Mouse (Mus musculus) liver, embryonic 12.5 days (tissue): ENCODE data around the gene Adgrg4. TPM values are rescaled to one million over a fixed set of nuclear protein-coding genes. Genes with fewer than 3 reads are reported as not detected.

Source experiments
- ATAC-seq: fragments of 200-750 bp; cut with Nextera tagmentation; 2 replicates; pipeline ENCODE4 v1.8.0; 2017; ENCODE audit warnings: moderate number of reproducible peaks, mild to moderate bottlenecking, moderate library complexity
- H3K27ac ChIP-seq: fragments of 300-500 bp; sonication (generic); 2 replicates; pipeline ENCODE4 v1.5.1; 2016; ENCODE audit warnings: mild to moderate bottlenecking
- H3K27me3 ChIP-seq: fragments of 300-500 bp; sonication (generic); replicated peaks from 2 replicates; pipeline ENCODE4 v1.6.1; 2016; ENCODE audit warnings: mild to moderate bottlenecking, moderate library complexity
- H3K36me3 ChIP-seq: fragments of 300-500 bp; sonication (generic); 2 replicates; pipeline ENCODE4 v1.6.1; 2016; ENCODE audit warnings: mild to moderate bottlenecking, moderate library complexity
- H3K4me1 ChIP-seq: fragments of 300-500 bp; sonication (generic); 2 replicates; pipeline ENCODE4 v1.6.1; 2016
- H3K4me2 ChIP-seq: fragments of 300-500 bp; sonication (generic); 2 replicates; pipeline ENCODE4 v1.6.1; 2016; ENCODE audit warnings: mild to moderate bottlenecking, moderate library complexity
- H3K4me3 ChIP-seq: fragments of 300-500 bp; sonication (generic); 2 replicates; pipeline ENCODE4 v1.5.1; 2016; ENCODE audit warnings: mild to moderate bottlenecking, moderate library complexity
- H3K9ac ChIP-seq: fragments of 300-500 bp; sonication (generic); 2 replicates; pipeline ENCODE4 v1.6.1; 2016; ENCODE audit warnings: mild to moderate bottlenecking, moderate library complexity
- H3K9me3 ChIP-seq: fragments of 300-500 bp; sonication (generic); replicated peaks from 2 replicates; pipeline ENCODE4 v1.6.1; 2016; ENCODE audit warnings: mild to moderate bottlenecking, moderate library complexity
- WGBS: fragments of 180-500 bp; shearing (Covaris S2); methylation state at CpG from one replicate; pipeline ENCODE4 v1.1.7; 2016; ENCODE audit not compliant: insufficient replicate concordance; 5-methylcytosine and 5-hydroxymethylcytosine counted together
- polyA plus RNA-seq: library from polyadenylated mRNA; unstranded; fragments of >200 nt; fragmentation: Nextera tagmentation; extraction: Ambion mirVana; gene quantifications from 2 replicates; pipeline ENCODE4 v1.2.1, GENCODE M21; 2016

Gene Adgrg4
- polyA plus RNA-seq: not detected in 2 replicates

DNA sequence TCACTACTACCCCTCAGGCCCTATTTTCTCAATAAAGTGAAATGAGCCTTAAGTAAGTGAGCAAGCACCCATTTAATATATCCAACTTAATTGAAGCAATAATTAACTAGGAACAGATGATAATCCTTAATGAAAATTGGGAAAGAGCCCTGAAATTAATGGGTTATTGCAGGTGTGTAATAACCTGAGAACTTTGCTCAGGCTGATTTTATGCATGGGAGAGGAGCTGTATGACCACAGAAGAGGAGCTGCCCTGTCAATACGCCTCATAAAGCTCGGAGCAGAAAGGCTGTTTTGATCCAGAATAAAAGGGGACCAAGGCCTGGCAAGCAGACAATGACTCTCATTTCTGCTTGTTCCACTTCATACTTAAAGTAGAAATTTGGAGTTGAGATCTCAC is at the start of gene Adgrg4:
Gene Adgrg4, plus strand, starts transcription at position 301 of the 400 bp plus-strand sequence.
- Histone ChIP-seq H3K9ac (no peak within 1 kb of the TSS), H3K4me3 (no peak within 1 kb of the TSS), H3K4me2 (no peak within 1 kb of the TSS), H3K4me1 (no peaks in the 10 kb centered on the region), H3K27ac (no peak within 1 kb of the TSS), H3K36me3 (no peaks in the 10 kb centered on the region), H3K9me3 (no peaks in the 10 kb centered on the region), H3K27me3 (no peaks in the 10 kb centered on the region)
- ATAC-seq: no peak
- WGBS: 68% methylated on average over 2 of the region's 2 CpGs

DNA sequence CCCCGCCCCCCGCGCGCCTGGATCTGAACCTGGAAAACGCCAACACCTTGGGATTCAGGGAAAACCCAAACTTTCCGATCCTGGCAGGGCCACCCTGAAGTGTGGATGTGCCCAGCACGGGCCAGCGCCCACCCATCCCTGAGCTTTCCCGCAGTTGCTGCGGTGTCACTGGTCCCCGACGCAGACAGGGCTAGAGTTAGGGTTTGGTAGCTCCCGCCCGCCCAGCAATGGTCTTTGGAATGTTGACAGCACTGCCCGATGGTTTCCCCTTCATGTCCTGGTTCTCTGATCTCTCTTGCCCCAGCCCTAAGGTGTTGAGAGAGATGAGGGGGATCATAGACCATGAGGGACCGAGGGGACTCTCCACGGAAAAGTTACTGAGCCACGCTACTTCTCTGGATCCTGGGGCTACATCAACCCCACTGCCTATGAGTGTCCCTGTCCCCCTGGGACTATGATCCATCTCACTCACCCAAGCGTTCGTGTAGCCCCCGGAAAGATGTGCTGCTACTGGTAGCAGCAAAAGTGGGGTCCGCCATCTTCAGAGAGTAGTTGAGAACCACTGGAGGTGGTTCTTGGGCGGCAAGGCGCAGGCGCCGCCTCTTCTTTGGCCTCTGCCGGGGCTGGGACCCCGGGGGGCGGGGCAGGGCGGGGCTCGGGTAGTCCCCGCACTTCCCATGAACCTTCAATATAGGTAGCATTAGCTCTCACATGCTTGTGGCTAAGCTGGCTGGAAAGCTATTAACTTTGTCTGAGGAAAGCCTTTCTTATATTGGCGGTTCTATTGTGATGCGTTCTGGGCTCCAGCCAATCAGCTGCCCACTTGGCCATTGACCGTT is 48.0 kb upstream of the Adgrg4 start, which contains the start of gene Map7d3:
Gene Map7d3, minus strand, starts transcription at position 562 of the 839 bp plus-strand sequence.
- ATAC-seq: peak; percentile 74
- 14% methylated on average over 35 of the region's 35 CpGs for WGBS

DNA sequence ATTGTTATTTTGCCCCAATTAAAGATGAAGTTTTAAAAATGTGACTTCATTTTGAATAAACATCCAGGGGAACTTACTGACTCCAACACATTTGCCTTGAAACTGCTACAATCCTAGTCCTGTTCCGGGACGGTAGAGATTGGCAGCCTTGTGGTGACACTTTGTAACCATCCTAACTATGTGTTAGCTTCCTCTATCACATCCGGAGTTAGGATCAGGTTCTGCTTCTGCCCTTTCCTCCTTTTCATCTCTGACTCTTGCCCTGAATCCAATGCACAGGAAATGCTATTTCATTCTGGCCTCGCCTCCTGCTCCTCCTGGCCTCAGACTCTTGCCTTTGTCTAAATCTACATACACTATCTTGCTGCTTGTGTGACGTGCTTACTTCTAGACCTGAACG is 42.5 kb upstream of the Adgrg4 start:
- Histone ChIP-seq H3K4me1 (no peaks in the 10 kb centered on the region), H3K4me2 (no peak overlapping the region), H3K27ac (no peak overlapping the region), H3K9me3 (no peaks in the 10 kb centered on the region), H3K4me3 (no peak overlapping the region), H3K27me3 (no peaks in the 10 kb centered on the region), H3K9ac (no peak overlapping the region), H3K36me3 (no peaks in the 10 kb centered on the region)
- no peak for ATAC-seq
- 31% methylated on average over 6 of the region's 6 CpGs for WGBS

More for the DNA sequence above, 48.0 kb upstream of the Adgrg4 start, which contains the start of gene Map7d3:
- peak within 1 kb of the TSS; percentile 57 for H3K4me3 ChIP-seq
- peak within 1 kb of the TSS; percentile 48 for H3K9ac ChIP-seq
- no peaks in the 10 kb centered on the region for H3K36me3 ChIP-seq
- H3K9me3 ChIP-seq: no peaks in the 10 kb centered on the region
- H3K27me3 ChIP-seq: no peaks in the 10 kb centered on the region
- H3K27ac ChIP-seq: no peak within 1 kb of the TSS
- H3K4me2 ChIP-seq: peak within 1 kb of the TSS; percentile 75
- no peaks in the 10 kb centered on the region for H3K4me1 ChIP-seq

DNA sequence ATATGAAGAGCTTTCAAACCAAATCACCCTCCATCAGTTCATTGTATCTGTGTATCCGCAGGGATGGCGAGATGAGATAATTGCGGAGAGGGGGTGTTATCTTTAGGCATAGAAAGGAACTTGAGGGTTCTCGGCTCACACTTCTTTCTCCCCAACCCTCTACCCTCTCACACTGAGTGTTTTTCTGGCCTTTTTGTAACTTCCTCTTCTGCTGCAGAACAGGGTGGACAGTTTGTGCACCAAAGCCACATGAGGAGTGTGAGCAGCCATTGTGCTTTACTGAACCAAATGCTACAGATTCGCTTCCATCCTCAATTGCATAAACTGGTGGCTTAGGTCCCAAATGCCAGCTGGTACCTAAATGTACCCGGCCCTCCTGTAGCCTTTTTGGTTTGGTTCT is 34.1 kb upstream of the Adgrg4 start:
- Histone ChIP-seq H3K27ac (no peak overlapping the region), H3K9me3 (no peaks in the 10 kb centered on the region), H3K4me1 (no peaks in the 10 kb centered on the region), H3K4me3 (no peak overlapping the region), H3K36me3 (no peaks in the 10 kb centered on the region), H3K27me3 (no peaks in the 10 kb centered on the region), H3K4me2 (no peak overlapping the region), H3K9ac (no peak overlapping the region)
- WGBS: 52% methylated on average over 6 of the region's 6 CpGs
- no peak for ATAC-seq

DNA sequence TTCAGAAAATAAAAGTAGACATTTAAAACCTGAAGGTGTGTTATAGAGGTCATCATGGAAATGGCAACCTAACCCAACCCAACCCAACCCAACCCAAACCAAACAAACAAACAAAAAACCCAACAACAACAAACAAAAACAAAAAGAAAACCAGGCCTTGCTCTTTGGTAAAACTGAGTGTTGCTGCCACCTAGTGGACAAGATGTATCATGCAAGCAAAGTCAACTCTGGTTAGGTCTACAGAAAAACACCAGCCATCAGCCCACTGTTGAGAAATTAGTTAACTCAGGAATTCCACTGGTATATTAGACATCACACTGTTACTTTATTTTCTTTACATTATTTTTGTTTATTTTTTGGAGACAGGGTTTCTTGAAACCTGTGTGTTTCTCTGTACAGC is 30.6 kb upstream of the Adgrg4 start:
- Histone ChIP-seq H3K36me3 (no peaks in the 10 kb centered on the region), H3K27me3 (no peaks in the 10 kb centered on the region), H3K27ac (no peak overlapping the region), H3K4me3 (no peak overlapping the region), H3K4me2 (no peak overlapping the region), H3K9me3 (no peaks in the 10 kb centered on the region), H3K9ac (no peak overlapping the region), H3K4me1 (no peaks in the 10 kb centered on the region)
- no peak for ATAC-seq

- Histone ChIP-seq H3K27me3 (no peaks in the 10 kb centered on the region), H3K4me1 (no peaks in the 10 kb centered on the region), H3K9me3 (no peaks in the 10 kb centered on the region), H3K27ac (no peak overlapping the region), H3K4me3 (no peak overlapping the region), H3K36me3 (no peaks in the 10 kb centered on the region), H3K9ac (no peak overlapping the region), H3K4me2 (no peak overlapping the region)
- ATAC-seq: no peak
- 56% methylated on average over 5 of the region's 5 CpGs for WGBS
These were observed 28.7 kb upstream of the Adgrg4 start for GRCm38 (mm10) chrX:56841255-56841654.

- Histone ChIP-seq H3K9me3 (no peaks in the 10 kb centered on the region), H3K9ac (no peak overlapping the region), H3K4me3 (no peak overlapping the region), H3K36me3 (no peaks in the 10 kb centered on the region), H3K27ac (no peak overlapping the region), H3K4me1 (no peaks in the 10 kb centered on the region), H3K27me3 (no peaks in the 10 kb centered on the region), H3K4me2 (no peak overlapping the region)
- 52% methylated on average over 2 of the region's 2 CpGs for WGBS
- ATAC-seq: no peak
These were observed 142.9 kb downstream of the Adgrg4 start for GRCm38 (mm10) chrX:57012891-57013290.

GRCm38 (mm10) chrX:57042774-57043173 is 172.8 kb downstream of the Adgrg4 start, which contains the start of gene Brs3:
Gene Brs3 (plus strand): TSS chrX:57043074.
- Histone ChIP-seq H3K27ac (no peak within 1 kb of the TSS), H3K4me3 (no peak within 1 kb of the TSS), H3K36me3 (no peaks in the 10 kb centered on the region), H3K4me2 (no peak within 1 kb of the TSS), H3K9ac (no peak within 1 kb of the TSS), H3K4me1 (no peaks in the 10 kb centered on the region), H3K27me3 (no peaks in the 10 kb centered on the region), H3K9me3 (no peaks in the 10 kb centered on the region)
- no peak for ATAC-seq
- WGBS: 63% methylated on average over 5 of the region's 5 CpGs

GRCm38 (mm10) chrX:57043869-57044268 is 173.9 kb downstream of the Adgrg4 start:
- WGBS: 63% methylated on average over 6 of the region's 6 CpGs
- H3K9me3 ChIP-seq: no peaks in the 10 kb centered on the region
- no peak overlapping the region for H3K9ac ChIP-seq
- H3K4me3 ChIP-seq: no peak overlapping the region
- H3K27ac ChIP-seq: no peak overlapping the region
- H3K27me3 ChIP-seq: no peaks in the 10 kb centered on the region
- no peak for ATAC-seq
- no peak overlapping the region for H3K4me2 ChIP-seq
- no peaks in the 10 kb centered on the region for H3K4me1 ChIP-seq
- H3K36me3 ChIP-seq: no peaks in the 10 kb centered on the region

Other genes with a start within 250 kb of the Adgrg4 start
- 12.4 and 13.5 TPM in 2 replicates for gene Fhl1, start 138.4 kb upstream of the Adgrg4 start, polyA plus RNA-seq
- gene Map7d3, start 47.8 kb upstream of the Adgrg4 start, polyA plus RNA-seq: 1.0 and 1.4 TPM in 2 replicates
- not detected in 2 replicates for gene Brs3, start 172.9 kb downstream of the Adgrg4 start, polyA plus RNA-seq
- gene Htatsf1, start 183.4 kb downstream of the Adgrg4 start, polyA plus RNA-seq: 42.0 TPM in 2 replicates
- gene Vgll1, start 217.9 kb downstream of the Adgrg4 start, polyA plus RNA-seq: 0.07 TPM in 1 of 2 replicates, not detected in the other